Mouse (Mus musculus): ENCODE measurements around the gene Ulk3. TPM values are rescaled to one million over a fixed set of nuclear protein-coding genes. Genes with fewer than 3 reads are reported as not detected.

Ulk3 gene
- total and polyA plus RNA-seq, 2 experiments from 2014 or later, result 18.5 to 27.3 TPM

- ATAC-seq, result peak; percentile 30
- Histone ChIP-seq H3K27me3 (ENCODE audit: insufficient read depth, low read length) (no peaks in the 10 kb centered on the region), H3K9ac (replicated peaks; ENCODE audit: low read length) (peak overlapping the region; percentile 98), H3K4me3 (ENCODE audit: low read length) (peak overlapping the region; percentile 95), H3K9me3 (ENCODE audit: low read length) (no peaks in the 10 kb centered on the region), H3K4me1 (ENCODE audit: insufficient read depth, low read length) (peaks cover 33% of the 10 kb centered on the region), H3K36me3 (ENCODE audit: insufficient read depth, low read length) (0 out of 2 replicates have a peak, but pooled peaks cover 4% of the 10 kb centered on the region), H3K27ac (peak overlapping the region; percentile 89), H3K4me2 (ENCODE audit: low read depth, low read length) (peak overlapping the region; percentile 95)
- no peak for TF ChIP-seq CTCF (IDR thresholded peaks at IDR 0.05; ENCODE audit: low read depth)
- WGBS, result under 1% methylated on average over 18 of the region's 18 CpGs
- peak; percentile 43 for DNase-seq (ENCODE audit: low spot score)
These were observed 55.2 kb downstream of the Ulk3 start for GRCm38 (mm10) chr9:57644442-57644943.

- peak overlapping the region; percentile 95 for H3K4me2 ChIP-seq (ENCODE audit: low read depth, low read length)
- WGBS, result under 1% methylated on average over 48 of the region's 85 CpGs
- no peaks in the 10 kb centered on the region for H3K9me3 ChIP-seq (ENCODE audit: low read length)
- ATAC-seq, result peak; percentile 86
- TF ChIP-seq CTCF (IDR thresholded peaks at IDR 0.05; ENCODE audit: low read depth), result peak; percentile 75
- H3K9ac ChIP-seq (replicated peaks; ENCODE audit: low read length), result peak overlapping the region; percentile 98
- peak overlapping the region; percentile 95 for H3K4me3 ChIP-seq (ENCODE audit: low read length)
- peaks cover 26% of the 10 kb centered on the region for H3K4me1 ChIP-seq (ENCODE audit: insufficient read depth, low read length)
- 0 out of 2 replicates have a peak, but pooled peaks cover 4% of the 10 kb centered on the region for H3K36me3 ChIP-seq (ENCODE audit: insufficient read depth, low read length)
- DNase-seq (ENCODE audit: low spot score), result peak; percentile 94
- peak overlapping the region; percentile 89 for H3K27ac ChIP-seq
- H3K27me3 ChIP-seq (ENCODE audit: insufficient read depth, low read length), result no peaks in the 10 kb centered on the region
These were observed 56.0 kb downstream of the Ulk3 start for GRCm38 (mm10) chr9:57644944-57645893.

Other genes with a start within 250 kb of the Ulk3 start
- 16.6 and 25.8 TPM in 2 replicates for gene Ppcdc, start 149.3 kb upstream of the Ulk3 start, total RNA-seq (2014; rRNA removed)
- gene Ppcdc, start 149.3 kb upstream of the Ulk3 start, polyA plus RNA-seq (2015; fragmentation: Nextera tagmentation; extraction: Ambion mirVana), result 16.5 and 19.3 TPM in 2 replicates
- gene Scamp5, start 121.4 kb upstream of the Ulk3 start, total RNA-seq (2014; rRNA removed), result 366 and 375 TPM in 2 replicates
- 154 and 163 TPM in 2 replicates for gene Scamp5, start 121.4 kb upstream of the Ulk3 start, polyA plus RNA-seq (2015; fragmentation: Nextera tagmentation; extraction: Ambion mirVana)
- 11.7 and 19.6 TPM in 2 replicates for gene Rpp25, start 85.4 kb upstream of the Ulk3 start, total RNA-seq (2014; rRNA removed)
- 15.2 and 17.0 TPM in 2 replicates for gene Rpp25, start 85.4 kb upstream of the Ulk3 start, polyA plus RNA-seq (2015; fragmentation: Nextera tagmentation; extraction: Ambion mirVana)
- gene Cox5a, start 68.2 kb upstream of the Ulk3 start, total RNA-seq (2014; rRNA removed), result 212 and 237 TPM in 2 replicates
- gene Cox5a, start 68.2 kb upstream of the Ulk3 start, polyA plus RNA-seq (2015; fragmentation: Nextera tagmentation; extraction: Ambion mirVana), result 1,238 and 1,244 TPM in 2 replicates
- 14.6 and 21.5 TPM in 2 replicates for gene Fam219b, start 51.9 kb upstream of the Ulk3 start, total RNA-seq (2014; rRNA removed)
- gene Fam219b, start 51.9 kb upstream of the Ulk3 start, polyA plus RNA-seq (2015; fragmentation: Nextera tagmentation; extraction: Ambion mirVana), result 22.2 and 23.2 TPM in 2 replicates
- 67.9 and 78.6 TPM in 2 replicates for gene Mpi, start 36.7 kb upstream of the Ulk3 start, total RNA-seq (2014; rRNA removed)
- gene Mpi, start 36.7 kb upstream of the Ulk3 start, polyA plus RNA-seq (2015; fragmentation: Nextera tagmentation; extraction: Ambion mirVana), result 61.5 and 64.6 TPM in 2 replicates
- gene Scamp2, start 28.5 kb upstream of the Ulk3 start, total RNA-seq (2014; rRNA removed), result 50.5 and 53.1 TPM in 2 replicates
- 47.4 and 49.3 TPM in 2 replicates for gene Scamp2, start 28.5 kb upstream of the Ulk3 start, polyA plus RNA-seq (2015; fragmentation: Nextera tagmentation; extraction: Ambion mirVana)
- 0.10 TPM in 1 of 2 replicates, not detected in the other for gene Cplx3, start 16.8 kb downstream of the Ulk3 start, total RNA-seq (2014; rRNA removed)
- 0.79 and 1.2 TPM in 2 replicates for gene Cplx3, start 16.8 kb downstream of the Ulk3 start, polyA plus RNA-seq (2015; fragmentation: Nextera tagmentation; extraction: Ambion mirVana)
- gene Lman1l, start 31.3 kb downstream of the Ulk3 start, total RNA-seq (2014; rRNA removed), result not detected in 2 replicates
- gene Lman1l, start 31.3 kb downstream of the Ulk3 start, polyA plus RNA-seq (2015; fragmentation: Nextera tagmentation; extraction: Ambion mirVana), result not detected in 2 replicates
- 128 and 129 TPM in 2 replicates for gene Csk, start 64.2 kb downstream of the Ulk3 start, total RNA-seq (2014; rRNA removed)
- 39.4 and 44.4 TPM in 2 replicates for gene Csk, start 64.2 kb downstream of the Ulk3 start, polyA plus RNA-seq (2015; fragmentation: Nextera tagmentation; extraction: Ambion mirVana)
- gene Cyp1a2, start 94.3 kb downstream of the Ulk3 start, total RNA-seq (2014; rRNA removed), result not detected in 2 replicates
- not detected in 2 replicates for gene Cyp1a2, start 94.3 kb downstream of the Ulk3 start, polyA plus RNA-seq (2015; fragmentation: Nextera tagmentation; extraction: Ambion mirVana)
- 0.05 and 0.07 TPM in 2 replicates for gene Cyp1a1, start 98.5 kb downstream of the Ulk3 start, total RNA-seq (2014; rRNA removed)
- 0.10 and 0.24 TPM in 2 replicates for gene Cyp1a1, start 98.5 kb downstream of the Ulk3 start, polyA plus RNA-seq (2015; fragmentation: Nextera tagmentation; extraction: Ambion mirVana)
- 10.2 and 10.3 TPM in 2 replicates for gene Edc3, start 119.1 kb downstream of the Ulk3 start, total RNA-seq (2014; rRNA removed)
- 23.2 and 25.4 TPM in 2 replicates for gene Edc3, start 119.1 kb downstream of the Ulk3 start, polyA plus RNA-seq (2015; fragmentation: Nextera tagmentation; extraction: Ambion mirVana)
- 76.3 and 83.7 TPM in 2 replicates for gene Clk3, start 176.4 kb downstream of the Ulk3 start, total RNA-seq (2014; rRNA removed)
- gene Clk3, start 176.4 kb downstream of the Ulk3 start, polyA plus RNA-seq (2015; fragmentation: Nextera tagmentation; extraction: Ambion mirVana), result 48.8 and 52.7 TPM in 2 replicates
- gene Arid3b, start 247.3 kb downstream of the Ulk3 start, total RNA-seq (2014; rRNA removed), result 7.7 TPM in 2 replicates
- 4.3 and 4.4 TPM in 2 replicates for gene Arid3b, start 247.3 kb downstream of the Ulk3 start, polyA plus RNA-seq (2015; fragmentation: Nextera tagmentation; extraction: Ambion mirVana)